Mouse (Mus musculus): ENCODE results near the gene Nr2f2. TPM values are rescaled to one million over a fixed set of nuclear protein-coding genes. Genes with fewer than 3 reads are reported as not detected.

The Nr2f2 gene
- 29.0 and 30.2 TPM in 2 replicates for polyA plus RNA-seq (2012; rRNA removed)

DNA sequence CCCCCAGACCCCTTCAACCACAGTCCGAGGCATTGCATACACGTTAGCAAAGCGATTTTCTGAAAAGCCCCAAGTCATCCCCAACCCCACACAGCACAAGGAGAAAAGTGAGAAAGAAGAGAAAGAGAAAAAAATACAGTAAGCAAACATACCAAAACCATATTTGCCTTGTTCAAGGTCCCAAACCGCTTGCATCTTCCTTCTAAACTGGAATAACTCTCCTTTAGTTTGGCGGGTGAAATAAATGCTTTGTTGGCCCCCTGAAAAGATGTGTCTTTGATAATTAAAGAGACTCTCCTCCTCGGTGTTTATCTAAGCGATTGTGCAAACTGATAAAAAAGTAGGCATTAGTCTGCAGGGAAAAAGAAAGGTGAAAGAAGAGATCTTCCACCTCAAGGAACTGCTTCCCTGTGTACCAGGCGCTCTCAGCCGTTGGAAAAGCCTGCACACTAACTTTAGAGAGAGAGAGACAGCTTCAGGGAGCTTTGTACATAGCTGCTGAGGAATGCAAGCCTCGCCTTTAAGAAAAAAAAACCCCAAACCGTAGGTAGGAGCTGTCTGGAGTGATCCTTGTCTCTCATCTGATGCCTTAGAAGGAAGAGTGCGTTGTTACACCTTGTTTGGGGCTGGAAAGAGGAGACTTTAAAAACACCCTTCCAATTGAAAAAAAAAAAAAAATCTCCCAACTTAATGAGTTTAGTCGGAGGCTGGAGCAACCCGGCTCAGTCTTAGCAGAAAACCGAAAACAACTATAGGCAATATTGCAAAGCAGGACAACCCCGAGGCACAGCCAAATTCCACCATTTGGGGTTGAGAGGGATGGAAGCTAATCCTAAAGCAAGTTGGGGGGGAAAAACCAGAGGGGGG is at the start of gene Nr2f2:
Gene Nr2f2 (minus strand): TSS at position 795 of the 867 bp plus-strand sequence.
- no peak for DNase-seq (ENCODE audit: extremely low spot score in 1 of 2, low spot score in 1 of 2)

DNA sequence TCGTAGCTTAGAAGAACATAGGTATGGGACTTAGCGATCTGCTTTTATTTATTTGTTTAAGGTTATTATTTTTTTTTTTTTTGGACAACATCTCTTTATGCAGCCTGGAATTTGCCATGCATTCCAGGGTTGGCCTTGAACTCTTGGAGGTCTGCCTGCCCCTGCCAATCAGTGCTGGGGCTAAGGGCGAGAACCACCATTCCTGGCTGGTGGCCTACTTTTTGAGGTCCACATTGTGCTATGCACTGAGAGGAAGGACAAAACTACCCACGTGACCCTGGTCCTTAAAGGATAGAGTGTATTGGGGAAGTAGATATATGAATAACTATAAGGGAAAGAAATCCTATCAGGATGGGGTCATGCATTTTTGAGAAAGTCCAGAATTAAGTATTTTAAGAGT is 47.9 kb upstream of the Nr2f2 start:
- DNase-seq (ENCODE audit: extremely low spot score in 1 of 2, low spot score in 1 of 2), result no peak

DNA sequence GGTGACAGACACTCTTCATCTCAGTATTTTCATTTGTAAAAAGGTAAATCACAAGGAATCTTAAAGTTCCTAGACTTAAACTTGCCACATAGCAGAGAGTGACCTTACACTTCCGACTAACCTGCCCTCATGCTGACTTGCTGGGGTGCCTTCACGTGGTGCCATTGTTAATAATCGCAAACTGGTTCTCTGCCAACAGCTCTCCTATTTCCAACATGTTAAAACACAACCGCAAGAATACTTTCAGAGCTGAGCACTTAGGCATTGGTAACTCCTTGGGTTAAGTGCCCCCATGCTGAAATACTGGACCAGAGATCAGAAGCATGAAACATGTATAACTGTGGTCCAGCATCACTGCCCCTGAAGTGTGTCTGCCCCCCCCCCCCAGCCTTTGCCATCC is 47.1 kb upstream of the Nr2f2 start:
- DNase-seq (ENCODE audit: extremely low spot score in 1 of 2, low spot score in 1 of 2), result no peak

DNA sequence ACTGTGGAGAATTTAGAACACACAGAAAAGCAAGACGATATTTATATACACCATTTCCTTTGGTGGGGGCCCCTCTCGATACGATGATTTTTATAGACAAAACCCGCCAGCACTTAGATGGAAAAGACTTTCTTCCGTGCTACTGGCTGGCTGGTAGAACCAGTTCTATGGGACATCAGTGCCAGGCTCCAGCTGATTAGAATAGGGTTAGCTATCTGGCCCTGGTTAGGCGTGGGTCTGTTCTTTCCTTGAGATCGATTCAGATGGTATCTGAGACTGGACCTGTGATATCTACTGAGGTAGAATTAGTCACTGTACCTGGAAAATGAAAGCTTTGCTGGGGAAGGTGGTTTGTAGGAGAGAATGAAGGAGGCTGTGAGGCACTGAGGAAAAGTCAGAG is 46.4 kb upstream of the Nr2f2 start:
- DNase-seq (ENCODE audit: extremely low spot score in 1 of 2, low spot score in 1 of 2), result no peak

DNA sequence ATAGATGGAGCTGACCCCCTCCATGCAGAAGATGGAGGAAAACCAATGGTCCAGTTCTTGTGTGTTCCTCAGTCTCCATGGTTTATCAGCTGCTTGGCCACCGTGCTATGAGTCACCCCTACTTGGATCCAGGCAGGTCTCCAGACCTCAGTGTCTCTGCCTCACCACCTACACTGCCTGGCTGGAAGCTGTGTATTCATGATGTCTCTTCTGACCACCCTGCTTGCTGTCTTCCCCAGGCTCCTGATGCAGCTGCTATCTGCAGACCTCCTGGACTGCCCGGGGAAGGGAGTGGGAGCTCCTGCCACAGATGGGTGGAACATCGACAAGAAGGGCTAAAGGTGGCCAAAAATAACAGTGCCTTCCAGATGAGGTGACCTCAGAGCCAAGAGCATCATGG is 43.8 kb upstream of the Nr2f2 start:
- no peak for DNase-seq (ENCODE audit: extremely low spot score in 1 of 2, low spot score in 1 of 2)

DNA sequence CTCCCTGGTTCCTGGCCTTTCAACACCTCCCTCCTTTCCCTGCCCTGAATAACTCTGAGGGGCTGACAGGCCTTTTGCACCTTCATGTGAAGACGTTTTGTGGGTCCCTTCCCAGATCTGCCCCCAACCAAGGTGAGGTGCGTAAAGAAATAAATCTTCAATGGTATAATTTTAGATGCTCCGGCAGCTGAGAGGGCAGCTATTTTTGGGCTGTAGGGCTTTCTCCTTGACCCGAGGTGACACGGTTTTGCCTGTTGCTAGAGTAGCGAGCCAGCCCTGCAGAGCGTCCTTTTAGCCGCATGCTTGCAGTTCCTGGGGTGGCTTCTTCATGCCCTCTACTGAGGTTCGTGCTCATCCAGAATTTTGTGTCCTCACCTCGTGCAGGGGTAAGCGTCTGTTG is 43.4 kb upstream of the Nr2f2 start:
- DNase-seq (ENCODE audit: extremely low spot score in 1 of 2, low spot score in 1 of 2), result no peak

DNA sequence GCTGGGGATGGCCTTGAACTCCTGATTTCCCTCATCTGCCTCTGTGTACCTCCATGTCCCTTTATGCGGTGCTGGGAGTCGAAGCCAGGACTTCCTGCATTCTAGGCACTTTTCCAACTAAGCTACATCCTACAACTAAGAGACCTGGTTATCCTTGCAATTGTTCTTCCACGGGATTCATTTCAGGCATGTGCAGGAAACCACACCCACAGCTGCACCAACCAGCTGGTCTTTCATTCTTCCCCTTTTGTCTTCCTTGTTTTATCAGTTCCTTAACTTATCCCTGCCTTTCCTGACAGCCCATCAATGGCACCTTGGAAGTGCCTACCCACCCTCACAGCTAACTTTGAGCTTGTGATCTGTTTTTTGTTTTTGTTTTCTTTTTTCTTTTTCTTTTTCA is 42.3 kb upstream of the Nr2f2 start:
- DNase-seq (ENCODE audit: extremely low spot score in 1 of 2, low spot score in 1 of 2), result no peak

DNA sequence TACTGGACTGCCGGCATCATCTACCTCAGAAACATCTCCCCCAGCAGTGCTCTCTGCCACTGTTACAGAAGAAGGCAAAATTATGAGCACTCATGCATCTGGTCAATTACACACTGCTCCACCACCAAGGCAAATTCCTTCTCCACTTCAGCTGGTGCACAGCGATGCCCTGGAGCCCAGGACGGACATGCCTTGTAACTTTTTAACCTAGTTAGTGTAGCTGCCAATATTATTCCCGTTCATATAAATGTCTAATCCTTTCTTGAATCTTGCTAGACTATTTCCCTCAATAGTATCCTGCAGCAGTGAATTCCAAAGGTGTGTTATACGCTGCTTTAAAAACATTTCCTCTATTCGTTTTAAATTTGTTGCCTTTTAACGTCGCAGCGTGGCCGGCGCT is 40.6 kb upstream of the Nr2f2 start:
- no peak for DNase-seq (ENCODE audit: extremely low spot score in 1 of 2, low spot score in 1 of 2)

DNA sequence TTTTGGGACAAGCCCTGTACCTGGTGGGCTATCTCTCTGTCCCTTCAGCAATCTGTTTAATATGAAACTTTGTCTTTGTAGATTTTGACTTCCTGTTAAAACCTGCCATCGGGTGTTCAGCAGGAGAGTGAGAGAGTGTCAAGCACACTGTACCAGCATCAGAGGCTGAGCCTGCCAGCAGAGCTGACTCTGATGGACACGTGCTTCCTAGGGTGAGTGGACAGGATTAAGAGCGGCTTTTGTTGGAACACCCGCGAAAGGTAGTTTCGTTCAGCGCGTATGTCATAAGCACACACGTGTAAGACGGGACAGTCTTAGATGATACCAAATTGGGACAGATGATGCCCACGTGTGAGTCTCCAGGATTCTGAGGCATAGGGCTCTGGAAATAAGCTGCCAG is 40.0 kb upstream of the Nr2f2 start:
- DNase-seq (ENCODE audit: extremely low spot score in 1 of 2, low spot score in 1 of 2), result no peak

DNA sequence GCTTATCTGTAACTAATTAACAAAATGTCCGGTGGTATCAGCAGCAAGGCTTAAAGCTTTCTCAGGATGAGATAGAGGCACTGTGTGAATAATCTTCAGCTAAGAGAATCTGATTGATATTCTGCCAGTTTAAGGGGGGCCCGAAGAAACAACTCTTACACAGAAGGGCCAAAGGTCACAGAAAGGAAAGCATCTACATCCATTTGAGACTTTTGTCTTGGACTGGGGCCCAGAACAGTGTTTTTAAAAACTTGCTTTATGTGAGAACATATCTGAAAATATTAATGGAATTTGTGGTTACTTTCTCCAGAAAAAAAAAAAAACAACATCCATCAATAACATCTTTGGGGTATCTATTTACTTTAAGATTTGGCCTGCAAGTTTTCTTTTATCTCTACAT is 38.9 kb upstream of the Nr2f2 start:
- no peak for DNase-seq (ENCODE audit: extremely low spot score in 1 of 2, low spot score in 1 of 2)

DNA sequence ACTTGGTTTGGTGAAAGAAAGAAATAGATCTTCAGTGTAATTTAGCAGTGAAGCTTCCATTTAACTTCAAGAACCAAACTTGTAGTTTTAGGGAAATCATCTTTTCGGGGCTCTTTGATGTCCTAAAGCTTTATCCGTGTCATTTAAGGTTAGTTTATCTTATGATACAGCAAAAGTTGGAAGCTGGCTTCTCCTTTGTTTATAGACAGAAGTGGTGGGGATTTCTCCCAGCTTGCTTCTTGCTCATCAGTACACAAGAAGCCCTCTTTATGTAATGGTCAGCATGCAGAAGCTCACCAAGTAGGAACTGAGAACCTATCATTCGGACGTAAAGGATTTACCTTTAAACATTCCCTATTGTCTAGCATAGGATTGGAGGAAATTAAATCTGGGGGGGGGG is 16.3 kb upstream of the Nr2f2 start:
- no peak for DNase-seq (ENCODE audit: extremely low spot score in 1 of 2, low spot score in 1 of 2)

DNA sequence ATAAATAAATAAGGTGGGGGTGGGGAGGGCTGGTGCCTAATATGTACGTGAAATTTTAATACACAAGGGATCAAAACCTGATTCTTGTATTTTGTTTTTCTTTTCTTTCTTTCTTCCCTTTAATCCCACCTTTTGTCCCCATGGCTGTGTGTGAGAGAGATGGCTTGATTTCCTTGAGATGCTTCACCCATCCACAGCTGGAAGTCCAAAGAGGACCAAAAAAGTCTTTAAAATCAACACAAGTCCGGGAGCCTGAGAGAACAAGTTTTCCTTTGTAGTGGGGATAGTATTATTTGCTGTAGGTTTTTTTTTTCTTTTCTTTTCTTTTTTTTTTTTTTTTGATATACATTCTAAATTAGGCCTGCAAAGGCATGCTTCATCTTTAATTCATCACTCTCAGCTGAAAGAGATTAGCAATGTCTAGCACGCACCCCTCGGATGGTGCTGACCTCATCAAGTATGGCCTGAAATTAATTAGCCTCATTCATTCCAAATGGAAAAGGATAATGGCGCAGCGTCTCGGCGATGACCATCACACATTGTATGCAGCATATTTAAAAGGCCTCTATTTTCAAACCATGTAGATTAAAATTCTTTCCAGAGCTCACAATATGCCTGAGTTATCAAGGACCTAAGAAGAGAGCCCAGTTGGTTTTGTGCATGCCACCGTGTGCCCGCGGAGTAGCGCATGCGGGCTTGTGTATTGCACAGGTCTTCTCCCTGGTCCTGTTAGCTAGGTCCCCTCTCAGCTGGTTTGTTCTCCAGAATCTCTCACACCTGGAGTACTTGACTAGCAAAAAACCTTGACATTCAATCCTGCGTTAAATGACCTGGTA is 15.1 kb upstream of the Nr2f2 start:
- DNase-seq (ENCODE audit: extremely low spot score in 1 of 2, low spot score in 1 of 2), result no peak

DNA sequence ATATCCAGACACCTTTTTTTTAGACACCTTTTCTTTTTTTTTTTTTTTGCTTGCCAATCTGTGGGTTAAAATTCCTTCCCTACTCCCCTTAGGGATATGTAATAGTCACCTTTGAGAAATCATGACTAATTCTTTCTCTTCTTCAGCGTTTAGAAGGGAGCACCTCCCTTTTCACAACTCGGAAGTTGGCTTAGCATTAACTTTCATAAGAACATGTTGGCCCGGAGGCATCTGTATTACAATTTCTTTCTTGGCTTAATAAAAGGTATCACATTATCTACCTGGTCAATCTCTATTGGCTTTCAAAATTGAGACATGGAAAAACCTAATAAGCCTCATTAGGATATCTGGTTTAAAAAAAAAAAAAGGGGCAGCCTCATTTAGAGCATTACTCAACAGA is 14.4 kb upstream of the Nr2f2 start:
- no peak for DNase-seq (ENCODE audit: extremely low spot score in 1 of 2, low spot score in 1 of 2)

DNA sequence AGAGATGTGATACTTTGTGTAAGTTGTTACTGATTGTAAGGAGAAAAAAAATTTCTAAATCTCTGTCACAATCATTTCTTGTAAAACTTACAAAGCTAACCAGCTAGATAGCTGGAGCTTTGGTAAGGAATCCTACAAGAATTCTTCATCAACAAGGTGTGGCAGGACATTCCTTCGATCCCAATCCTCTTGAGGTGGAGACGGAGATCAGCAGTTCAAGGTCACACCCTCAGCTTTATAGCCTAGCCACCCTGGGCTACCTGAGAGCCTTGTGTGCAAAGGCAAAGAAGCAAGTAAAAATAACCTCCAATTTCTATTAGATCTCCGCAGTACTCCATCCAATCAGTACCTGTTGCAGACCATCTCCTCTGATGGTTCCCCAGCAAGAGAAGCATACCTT is 13.7 kb upstream of the Nr2f2 start:
- no peak for DNase-seq (ENCODE audit: extremely low spot score in 1 of 2, low spot score in 1 of 2)

DNA sequence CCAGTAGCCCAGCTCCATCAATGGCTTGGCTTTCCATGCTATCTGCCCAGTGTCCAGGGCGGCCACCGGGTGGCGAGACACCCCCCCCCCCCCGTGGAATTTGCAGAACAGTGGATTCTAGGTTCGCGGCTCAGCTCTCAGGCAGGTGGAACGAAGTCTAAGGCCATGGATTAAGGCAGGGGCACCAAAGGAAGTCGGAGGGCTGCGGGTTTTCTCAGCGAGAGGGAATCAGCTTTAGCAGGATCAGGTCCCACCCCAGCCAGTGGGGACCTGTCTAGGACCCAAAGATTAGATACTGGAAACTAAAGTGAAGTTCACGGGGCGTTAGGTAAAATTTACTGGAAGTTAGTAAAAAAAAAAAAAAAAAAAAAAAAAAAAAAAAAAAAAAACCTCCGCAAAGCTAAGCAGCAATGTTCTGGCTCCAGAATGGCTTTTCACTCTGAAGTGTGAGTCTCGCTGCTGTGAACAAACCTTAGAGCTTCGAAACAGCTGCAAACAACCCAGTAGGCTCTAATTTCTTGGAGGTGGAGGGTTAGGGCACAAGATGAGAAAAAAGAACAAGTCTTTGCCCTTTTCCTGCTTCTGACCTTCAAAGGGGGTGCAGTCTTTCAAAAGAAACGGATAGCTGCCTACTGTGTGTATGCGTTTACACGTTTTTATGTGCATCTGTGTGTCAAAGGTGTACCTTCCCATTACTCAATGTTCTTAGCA is 4.2 kb upstream of the Nr2f2 start:
- DNase-seq (ENCODE audit: extremely low spot score in 1 of 2, low spot score in 1 of 2), result no peak

DNA sequence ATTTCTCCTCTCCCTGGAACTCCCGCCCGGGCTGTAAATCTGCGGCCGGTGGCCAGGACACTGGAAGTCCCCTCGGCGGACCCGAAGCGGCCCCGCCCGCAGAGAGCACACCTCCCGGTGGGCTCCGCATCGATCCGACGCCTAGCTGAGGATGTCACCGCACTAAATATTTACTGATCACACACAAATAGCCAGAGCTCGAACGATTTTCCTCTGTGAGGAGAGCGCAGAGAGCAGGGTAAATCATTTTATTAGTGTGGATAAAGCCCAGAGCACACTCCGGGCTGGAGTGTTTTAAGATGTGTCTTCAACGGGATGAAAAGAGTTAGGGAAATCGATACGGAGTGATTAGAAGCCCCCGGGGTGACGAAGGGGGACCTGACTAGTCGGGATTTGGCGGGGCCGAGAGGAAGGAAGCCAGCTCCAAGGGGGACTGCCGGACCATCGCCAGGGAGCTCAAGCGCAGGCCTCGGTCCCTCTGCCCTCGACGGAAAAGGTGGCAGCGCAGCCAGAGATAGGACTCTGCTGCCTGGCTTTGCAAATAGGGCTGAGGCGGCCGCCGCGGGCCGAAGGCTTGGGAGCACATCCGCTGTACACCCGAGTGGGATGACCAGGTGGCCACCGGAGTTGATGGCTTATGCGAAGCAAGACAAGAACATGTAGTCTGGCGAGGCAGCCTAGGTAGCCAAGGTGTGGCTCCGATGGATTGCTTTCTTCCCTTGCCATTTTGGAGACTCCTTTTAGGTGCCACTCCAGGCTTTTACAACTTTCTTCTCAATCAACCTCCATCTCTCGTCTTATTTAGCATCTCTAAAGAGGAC is 3.4 kb upstream of the Nr2f2 start:
- DNase-seq (ENCODE audit: extremely low spot score in 1 of 2, low spot score in 1 of 2), result no peak

DNA sequence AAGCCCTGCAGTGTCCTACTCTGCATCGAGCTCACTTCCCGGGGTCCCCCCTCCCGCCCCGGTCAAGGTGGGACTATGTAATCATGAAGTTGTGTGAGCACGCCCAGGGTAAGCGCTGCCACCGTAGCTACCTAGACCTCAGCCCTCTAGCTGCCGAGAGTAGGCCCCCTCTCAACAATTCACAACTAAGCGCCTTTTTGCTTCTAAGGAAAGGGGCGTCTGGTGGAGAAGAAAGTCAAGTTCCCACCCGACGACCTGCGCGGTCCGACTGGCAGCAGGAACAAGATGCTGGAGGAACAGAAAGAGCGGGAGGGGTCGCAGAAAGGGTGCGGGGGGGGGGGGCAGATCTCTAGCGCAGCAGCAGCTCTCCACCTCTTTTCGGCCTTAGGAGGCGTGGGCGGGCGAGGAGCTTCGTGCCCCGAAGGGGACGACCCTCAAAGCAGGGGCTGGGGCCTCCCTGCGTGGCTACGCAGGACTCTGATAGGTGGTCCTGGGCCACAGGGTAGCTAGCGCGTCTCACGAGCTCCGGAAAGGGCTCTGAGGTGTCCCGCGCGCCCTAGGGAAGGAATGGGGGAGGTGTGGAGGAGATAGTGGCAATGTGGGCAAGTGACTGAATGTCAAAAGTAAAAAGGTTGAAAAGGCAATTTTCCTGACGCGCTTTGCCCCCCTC is 2.7 kb upstream of the Nr2f2 start:
- no peak for DNase-seq (ENCODE audit: extremely low spot score in 1 of 2, low spot score in 1 of 2)

DNA sequence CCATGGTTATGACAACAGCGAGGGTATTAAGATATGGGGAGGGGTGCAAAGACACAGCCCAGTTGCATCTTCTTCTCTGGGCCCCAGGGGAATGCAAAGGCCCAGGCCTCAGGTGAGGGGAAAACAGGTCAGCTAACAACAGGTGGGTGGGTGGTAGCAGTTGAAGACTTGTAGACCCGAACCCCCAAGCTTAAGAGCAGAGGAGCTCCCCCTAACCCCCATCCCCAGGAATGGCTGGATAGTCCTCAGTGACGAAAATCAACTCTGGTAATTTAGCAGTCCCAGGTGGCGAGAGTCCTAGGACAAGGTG is 2.2 kb upstream of the Nr2f2 start:
- DNase-seq (ENCODE audit: extremely low spot score in 1 of 2, low spot score in 1 of 2), result no peak

DNA sequence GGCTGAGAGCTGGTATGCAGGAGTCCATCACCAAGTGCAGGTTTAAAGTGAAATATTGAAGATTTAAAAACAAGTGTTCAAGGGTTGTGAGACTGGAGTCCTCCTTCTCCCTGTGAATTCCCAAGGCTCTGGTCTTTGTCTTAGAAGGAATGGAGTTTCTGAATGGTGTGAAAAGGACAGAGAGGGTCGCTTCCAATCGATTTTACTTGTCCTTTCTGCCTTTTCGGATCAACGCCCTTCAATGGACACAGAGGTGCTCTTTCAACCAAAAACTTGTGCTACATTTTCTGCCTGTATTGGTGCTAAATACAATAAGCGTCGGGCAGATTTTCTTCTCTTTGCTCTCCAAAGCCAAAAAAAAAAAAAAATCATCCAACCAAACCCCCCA is 1.7 kb upstream of the Nr2f2 start:
- no peak for DNase-seq (ENCODE audit: extremely low spot score in 1 of 2, low spot score in 1 of 2)

DNA sequence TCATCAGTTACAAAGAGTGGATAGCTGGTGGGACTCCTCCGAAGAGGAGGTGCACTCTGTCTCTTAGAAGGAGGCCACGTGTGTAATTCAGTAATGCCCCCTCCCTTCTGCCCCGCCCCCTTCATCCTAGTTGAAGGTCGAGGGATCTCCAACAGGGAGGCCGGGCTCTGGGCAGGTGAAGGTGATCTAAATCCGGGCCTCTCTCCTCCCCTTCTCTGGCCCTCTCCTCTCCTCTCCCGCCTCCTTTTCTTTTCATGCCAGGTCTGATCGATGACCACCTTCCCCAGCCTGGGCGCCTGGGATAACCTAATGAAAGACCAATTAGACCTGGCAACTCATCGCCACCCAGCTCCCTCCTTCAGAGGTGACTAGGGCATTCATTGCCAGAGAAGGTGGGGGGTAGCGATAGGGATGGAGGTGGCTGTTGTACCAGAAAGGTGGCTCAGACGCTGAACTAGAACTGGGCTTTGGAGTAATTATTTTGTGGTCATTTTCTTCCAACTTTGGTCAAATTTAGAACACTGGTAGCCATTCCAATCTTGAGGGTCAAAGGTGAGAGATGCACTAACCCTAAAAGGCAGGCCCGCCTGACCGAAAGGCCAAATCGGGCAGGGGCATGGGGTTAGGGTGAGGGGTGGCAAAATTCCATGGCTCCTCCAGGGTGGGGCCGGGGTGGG is 1.2 kb upstream of the Nr2f2 start:
- DNase-seq (ENCODE audit: extremely low spot score in 1 of 2, low spot score in 1 of 2), result no peak
